Mouse (Mus musculus) testis, adult 2 months (tissue): ENCODE data around the gene Ppp3r2. TPM values are rescaled to one million over a fixed set of nuclear protein-coding genes. Genes with fewer than 3 reads are reported as not detected.

Experiments
- H3K27ac ChIP-seq: fragments of 200-500 bp; 2 replicates; pipeline ENCODE4 v1.5.1; 2012; ENCODE audit warnings: low read depth, low read length; ENCODE audit not compliant: control insufficient read depth, insufficient read depth
- H3K27me3 ChIP-seq: fragments of 200-500 bp; 2 replicates; pipeline ENCODE4 v1.6.1; 2012; ENCODE audit warnings: mild to moderate bottlenecking, low read length, moderate library complexity; ENCODE audit not compliant: control insufficient read depth, insufficient read depth
- H3K36me3 ChIP-seq: fragments of 200-500 bp; 2 replicates; pipeline ENCODE4 v1.6.1; 2012; ENCODE audit warnings: mild to moderate bottlenecking, low read length; ENCODE audit not compliant: control insufficient read depth, insufficient read depth
- H3K4me1 ChIP-seq: fragments of 200-500 bp; 2 replicates; pipeline ENCODE4 v1.6.1; 2012; ENCODE audit warnings: low read length; ENCODE audit not compliant: control insufficient read depth, insufficient read depth
- H3K4me3 ChIP-seq: fragments of 200-500 bp; 2 replicates; pipeline ENCODE4 v1.5.1; 2012; ENCODE audit warnings: low read depth, mild to moderate bottlenecking, low read length, moderate library complexity, mixed read lengths; ENCODE audit not compliant: control insufficient read depth
- CTCF ChIP-seq: fragments of 200-500 bp; IDR thresholded peaks from 2 replicates; pipeline ENCODE4 v1.5.1; 2012; ENCODE audit warnings: low read depth, mild to moderate bottlenecking, inconsistent platforms, low read length, moderate library complexity; ENCODE audit not compliant: control insufficient read depth, insufficient read depth, insufficient replicate concordance
- POLR2A ChIP-seq: fragments of 200-500 bp; IDR thresholded peaks from 2 replicates; pipeline ENCODE4 v1.6.1; 2012; ENCODE audit warnings: low read depth, mild to moderate bottlenecking, inconsistent platforms, low read length, moderate library complexity; ENCODE audit not compliant: control insufficient read depth
- polyA plus RNA-seq: library from polyadenylated mRNA; depleted of rRNA; stranded (reverse); fragments of >200 nt; gene quantifications from 2 replicates; pipeline ENCODE4 v1.2.3, GENCODE M21; 2012; rRNA removed

Ppp3r2 gene
- polyA plus RNA-seq = 135 and 153 TPM in 2 replicates

DNA sequence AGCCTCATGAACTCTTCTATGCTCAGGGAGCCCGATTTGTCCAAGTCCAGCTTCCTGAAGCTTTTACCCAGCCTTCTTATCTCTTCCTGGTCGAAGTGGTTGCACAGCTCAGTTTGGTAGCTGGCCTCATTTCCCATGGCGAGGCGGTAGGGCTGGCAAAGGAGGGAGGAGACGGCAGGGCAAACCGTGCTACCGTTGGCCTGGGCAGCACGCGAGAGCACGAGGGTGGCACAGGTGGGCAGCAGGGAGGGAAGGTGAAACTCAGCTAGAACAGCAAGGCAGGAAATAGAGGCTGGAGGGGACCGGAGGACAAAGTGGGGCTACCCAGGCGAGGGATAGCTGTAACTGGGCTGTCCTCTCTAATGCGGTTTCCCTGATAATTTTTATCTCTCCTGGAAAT, at the start of gene Ppp3r2:
Ppp3r2 (minus strand) TSS at position 213 of the 400 bp plus-strand sequence.
- no peaks in the 10 kb centered on the region for H3K36me3 ChIP-seq
- H3K4me1 ChIP-seq = peaks cover 6% of the 10 kb centered on the region
- TF ChIP-seq CTCF (no peak), POLR2A (peak; percentile 86; the same call in 1 of the 2 replicates)
- no peaks in the 10 kb centered on the region for H3K27me3 ChIP-seq
- H3K4me3 ChIP-seq = peak within 1 kb of the TSS; percentile 84
- H3K27ac ChIP-seq = peak within 1 kb of the TSS; percentile 86

- no peak overlapping the region for H3K27ac ChIP-seq
- no peaks in the 10 kb centered on the region for H3K4me1 ChIP-seq
- H3K4me3 ChIP-seq = no peak overlapping the region
- H3K27me3 ChIP-seq = no peaks in the 10 kb centered on the region
- TF ChIP-seq CTCF (no peak), POLR2A (no peak)
- H3K36me3 ChIP-seq = no peaks in the 10 kb centered on the region
These were observed 47.5 kb upstream of the Ppp3r2 start for GRCm38 (mm10) chr4:49729326-49729725.

DNA sequence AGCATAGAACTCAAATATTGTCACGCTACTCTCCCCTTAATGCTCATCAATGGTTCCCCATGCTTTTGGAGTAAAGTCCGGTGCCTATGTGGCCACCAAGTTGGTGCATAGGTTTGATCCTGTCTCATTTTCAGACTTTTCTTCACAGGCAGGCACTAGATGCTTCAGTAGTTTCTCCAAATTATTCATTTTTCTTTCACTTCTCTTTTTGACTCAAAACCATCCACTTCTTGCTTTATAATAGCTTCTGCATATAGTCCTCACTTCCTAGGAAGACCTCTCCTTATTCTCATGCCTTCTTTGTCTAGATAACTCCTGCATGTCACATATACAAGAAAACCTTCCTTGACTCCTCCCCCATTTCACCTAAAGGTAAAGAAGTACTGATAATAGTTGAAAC, 42.1 kb upstream of the Ppp3r2 start:
- no peaks in the 10 kb centered on the region for H3K27me3 ChIP-seq
- H3K4me3 ChIP-seq = no peak overlapping the region
- no peaks in the 10 kb centered on the region for H3K36me3 ChIP-seq

GRCm38 (mm10) chr4:49691405-49692194, 9.8 kb upstream of the Ppp3r2 start:
- Histone ChIP-seq H3K36me3 (no peaks in the 10 kb centered on the region), H3K27me3 (no peaks in the 10 kb centered on the region), H3K27ac (no peak overlapping the region), H3K4me3 (no peak overlapping the region), H3K4me1 (no peaks in the 10 kb centered on the region)
- no peak for TF ChIP-seq CTCF
- no peak for TF ChIP-seq POLR2A

More for the DNA sequence above, 42.1 kb upstream of the Ppp3r2 start:
- Histone ChIP-seq H3K27ac (no peak overlapping the region), H3K4me1 (no peaks in the 10 kb centered on the region)
- no peak for TF ChIP-seq CTCF
- TF ChIP-seq POLR2A = no peak

DNA sequence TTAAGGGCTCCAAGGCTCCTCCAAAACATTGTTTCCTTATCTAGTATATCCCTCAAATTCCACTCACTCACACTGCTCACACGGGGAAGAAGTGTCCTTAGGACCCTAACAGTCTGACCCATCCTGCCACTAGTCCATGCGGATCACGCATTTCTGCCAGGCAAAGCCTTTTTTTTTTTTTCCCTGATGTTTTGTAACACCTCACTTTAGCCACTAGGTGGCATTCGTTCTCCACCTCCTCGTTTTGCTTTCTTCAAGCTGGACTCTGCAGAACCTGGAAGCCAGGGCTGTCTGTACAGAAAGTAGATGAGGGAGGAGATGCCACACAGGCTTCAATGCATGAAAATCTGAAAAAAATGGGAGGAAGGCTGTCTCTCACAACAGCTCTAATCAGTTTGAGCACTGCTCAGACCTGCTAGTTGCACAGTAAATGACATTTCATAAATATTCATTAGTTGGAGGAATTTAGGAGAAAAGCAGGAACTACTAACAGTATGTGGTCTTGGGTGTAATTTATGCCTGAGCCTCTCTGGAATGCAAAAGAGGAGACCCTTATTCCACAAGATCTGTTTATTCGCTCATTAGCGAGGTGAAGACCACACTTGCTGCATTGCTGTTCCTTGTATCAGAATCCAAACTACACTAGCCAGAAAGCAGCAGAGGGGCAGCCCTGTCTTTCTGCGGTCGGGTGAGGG, 6.9 kb upstream of the Ppp3r2 start:
- peak; percentile 31; the same call in 1 of the 2 replicates for TF ChIP-seq CTCF
- no peak for TF ChIP-seq POLR2A
- no peak overlapping the region for H3K4me3 ChIP-seq
- H3K36me3 ChIP-seq = no peaks in the 10 kb centered on the region
- H3K4me1 ChIP-seq = no peaks in the 10 kb centered on the region
- no peak overlapping the region for H3K27ac ChIP-seq
- H3K27me3 ChIP-seq = no peaks in the 10 kb centered on the region

DNA sequence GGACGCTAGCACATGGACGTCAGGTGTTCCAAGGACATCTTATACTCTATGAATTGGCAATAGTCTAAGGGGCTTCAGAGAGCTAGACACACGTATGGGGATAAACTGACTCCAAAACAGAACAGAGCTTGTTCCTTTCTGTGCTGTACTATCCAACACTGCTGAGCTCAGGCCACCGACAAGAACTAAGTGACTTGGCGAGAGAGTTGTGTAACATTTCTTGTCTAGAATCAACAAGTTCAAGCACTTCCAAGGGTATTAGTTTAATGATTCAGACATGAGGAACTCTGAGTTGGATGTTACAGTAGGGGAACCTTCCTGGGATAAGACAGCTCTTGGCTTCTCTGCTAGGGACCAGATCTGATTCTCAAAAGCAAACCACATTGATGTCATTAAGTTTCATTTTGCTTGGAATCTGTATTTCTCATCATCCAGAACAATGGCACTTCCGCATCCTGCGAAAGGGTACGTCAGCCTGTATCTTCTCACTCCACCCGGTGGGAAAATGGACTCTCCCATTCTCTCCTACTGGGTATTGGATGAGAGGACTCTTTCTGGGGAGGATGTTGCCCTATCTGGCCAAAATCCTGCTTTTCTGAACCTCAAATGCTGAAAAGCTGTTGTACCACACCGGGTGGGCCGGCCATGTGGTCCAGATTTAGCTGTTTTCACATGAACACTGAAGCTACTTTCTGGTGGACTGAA, 1.5 kb downstream of the Ppp3r2 start:
- peaks cover 6% of the 10 kb centered on the region for H3K4me1 ChIP-seq
- H3K27me3 ChIP-seq = no peaks in the 10 kb centered on the region
- TF ChIP-seq POLR2A (no peak), CTCF (no peak)
- peak overlapping the region; percentile 81 for H3K4me3 ChIP-seq
- 0 out of 2 replicates have a peak overlapping the region, but pooled peaks have one; percentile 11 for H3K27ac ChIP-seq
- no peaks in the 10 kb centered on the region for H3K36me3 ChIP-seq

- H3K4me1 ChIP-seq = peaks cover 4% of the 10 kb centered on the region
- H3K4me3 ChIP-seq = no peak overlapping the region
- H3K27me3 ChIP-seq = no peaks in the 10 kb centered on the region
- TF ChIP-seq CTCF = no peak
- TF ChIP-seq POLR2A = no peak
- no peak overlapping the region for H3K27ac ChIP-seq
- H3K36me3 ChIP-seq = no peaks in the 10 kb centered on the region
These were observed 5.0 kb downstream of the Ppp3r2 start for GRCm38 (mm10) chr4:49676790-49677189.
